Mouse (Mus musculus) spleen, postnatal 4 days (tissue): ENCODE measurements around the gene Gabrb1.
"Not testable (repeated sequence)": the region's sequence is repeated elsewhere in the genome, so short reads cannot be mapped to it uniquely, and the experiment has no call there.

Experiments used
- DNase-seq, 2 experiments: peaks; one replicate each; pipeline ENCODE4 v3.0.0; 2022; ENCODE audit warnings: low spot score in 2 of 2

Gene Gabrb1

DNA sequence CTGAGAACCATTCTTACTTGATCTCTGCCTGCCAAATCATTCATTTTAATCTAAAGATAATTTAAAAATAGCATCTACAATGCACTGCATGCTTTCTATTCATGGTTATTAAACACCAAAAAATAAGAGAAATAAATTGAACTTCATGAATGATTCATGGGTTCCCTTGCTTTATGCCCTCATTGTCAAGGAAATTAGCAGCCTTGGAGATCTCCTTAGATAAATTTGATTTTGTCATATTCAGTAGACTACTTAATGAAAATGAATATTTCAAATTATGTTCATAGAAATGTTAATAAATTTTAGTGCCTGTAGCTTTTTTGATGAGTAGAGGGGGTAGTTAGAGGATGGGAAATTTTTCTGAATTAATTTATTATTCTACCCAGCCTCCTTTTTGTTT is 379.0 kb downstream of the Gabrb1 start:
- DNase-seq: no peak

DNA sequence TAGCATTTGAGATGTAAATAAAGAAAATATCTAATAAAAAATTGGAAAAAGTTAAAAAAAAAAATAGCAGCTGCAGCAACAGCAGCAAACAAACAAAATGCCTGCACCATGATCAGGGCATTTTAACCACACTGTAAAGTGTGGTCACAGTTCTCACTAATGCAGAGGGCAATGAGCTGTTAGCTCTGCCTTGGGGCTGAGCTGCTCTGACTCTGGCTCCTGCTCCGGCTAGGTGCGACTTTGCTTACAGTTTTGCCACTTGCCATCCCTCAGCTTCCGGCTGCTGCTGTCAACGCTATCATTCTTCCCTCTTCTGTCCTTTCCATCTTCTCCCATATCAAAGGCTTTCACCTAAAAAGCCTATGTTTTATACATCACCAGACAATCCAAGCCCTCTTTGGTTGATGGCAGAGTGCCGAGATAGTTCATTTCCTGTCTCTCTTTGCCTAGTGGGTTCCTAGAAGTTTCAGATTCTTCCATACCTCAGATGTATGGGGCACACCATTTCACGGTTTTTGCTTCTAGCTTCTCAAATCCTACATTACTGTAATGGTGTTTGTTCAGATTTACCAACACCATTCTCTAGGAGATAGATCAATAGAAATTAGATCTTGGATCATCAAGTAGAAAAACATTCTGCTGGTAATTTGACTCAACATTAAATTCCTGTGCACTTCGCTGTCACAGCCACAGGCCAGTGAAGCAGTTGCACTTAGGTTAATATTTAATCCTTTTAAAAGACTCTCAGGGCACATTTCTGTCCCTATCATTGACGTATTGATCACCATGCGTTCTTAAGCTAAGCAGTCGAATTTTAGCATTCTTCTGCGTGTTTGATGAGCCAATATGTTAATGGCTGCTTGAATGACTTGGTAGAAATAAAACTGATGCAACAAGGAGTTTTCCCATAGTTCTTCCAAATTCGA is 385.6 kb downstream of the Gabrb1 start:
- no peak for DNase-seq

DNA sequence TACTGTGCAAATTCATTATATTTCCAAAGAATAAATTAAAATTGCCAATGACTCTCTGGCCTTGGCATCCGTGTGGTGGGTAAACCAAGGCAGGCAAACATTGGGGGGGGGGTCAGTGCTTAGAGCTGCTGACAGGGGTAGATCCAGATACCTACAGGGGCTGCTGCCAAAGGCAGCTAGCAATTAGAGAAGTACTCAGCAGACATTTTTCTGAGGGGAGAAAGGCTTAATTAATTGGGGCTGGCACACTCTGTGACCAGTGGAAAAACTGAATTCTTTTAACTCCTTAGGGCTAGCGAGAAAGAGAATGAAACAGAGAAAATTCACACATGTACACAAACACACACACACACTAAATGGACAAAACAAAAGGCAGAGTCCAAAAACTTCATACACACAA is 388.3 kb downstream of the Gabrb1 start:
- DNase-seq: no peak

DNA sequence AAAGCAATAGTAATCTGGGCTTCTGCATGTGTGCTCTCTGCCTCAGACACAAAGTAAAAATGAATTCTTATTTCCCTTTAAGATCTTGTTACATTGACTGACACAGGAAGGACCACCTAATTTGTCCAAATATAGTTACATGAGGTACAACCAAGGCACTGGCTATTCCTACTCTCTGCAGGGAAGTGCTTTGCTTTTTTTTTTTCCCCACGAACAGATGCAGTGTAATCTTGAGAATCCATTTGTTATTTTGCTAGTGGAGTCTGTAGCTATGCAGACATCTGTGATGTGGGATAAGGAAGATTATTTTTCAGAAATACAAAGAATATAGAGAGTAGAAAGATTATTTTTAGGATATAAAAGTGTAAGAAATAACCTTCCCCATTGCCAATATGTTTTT is 406.2 kb downstream of the Gabrb1 start:
- DNase-seq: no peak

DNA sequence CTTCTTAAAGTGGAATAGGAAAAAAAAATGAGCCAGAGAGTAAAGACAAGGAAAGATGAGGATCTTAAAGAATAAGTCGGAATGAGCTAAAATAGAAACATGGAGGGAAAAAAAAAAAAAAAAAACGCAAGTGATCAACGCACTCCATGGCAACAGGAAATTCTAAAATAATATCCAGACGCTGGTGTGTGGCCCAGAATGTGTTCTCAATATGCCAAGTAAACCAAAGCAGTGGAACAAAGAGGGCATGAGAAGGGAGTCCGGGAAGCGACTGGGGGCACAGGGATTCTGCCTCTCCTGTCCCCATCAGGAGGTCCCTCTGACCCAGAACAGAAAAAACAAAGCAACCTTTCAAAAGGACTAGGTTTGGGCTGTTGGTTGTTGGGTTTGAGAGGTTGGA is 410.9 kb downstream of the Gabrb1 start:
- DNase-seq: no peak

DNA sequence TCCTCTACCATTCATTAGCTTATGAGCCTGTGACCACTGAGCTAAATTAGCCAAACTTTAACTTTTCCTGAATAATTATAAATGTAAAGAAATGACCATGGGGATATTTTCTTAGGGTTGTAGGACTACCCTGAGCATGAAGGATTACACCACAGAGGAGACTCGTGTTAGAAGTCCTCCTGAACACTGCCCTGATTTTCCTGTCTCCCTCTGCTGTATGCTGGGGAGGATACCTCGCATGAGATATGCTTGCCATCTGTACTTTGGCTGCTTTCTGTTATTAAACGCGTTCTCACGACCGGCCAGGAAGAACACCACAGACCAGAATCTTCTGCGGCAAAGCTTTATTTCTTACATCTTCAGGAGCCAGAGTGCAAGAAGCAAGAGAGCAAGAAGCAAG is 411.5 kb downstream of the Gabrb1 start:
- DNase-seq: not testable (repeated sequence)

DNA sequence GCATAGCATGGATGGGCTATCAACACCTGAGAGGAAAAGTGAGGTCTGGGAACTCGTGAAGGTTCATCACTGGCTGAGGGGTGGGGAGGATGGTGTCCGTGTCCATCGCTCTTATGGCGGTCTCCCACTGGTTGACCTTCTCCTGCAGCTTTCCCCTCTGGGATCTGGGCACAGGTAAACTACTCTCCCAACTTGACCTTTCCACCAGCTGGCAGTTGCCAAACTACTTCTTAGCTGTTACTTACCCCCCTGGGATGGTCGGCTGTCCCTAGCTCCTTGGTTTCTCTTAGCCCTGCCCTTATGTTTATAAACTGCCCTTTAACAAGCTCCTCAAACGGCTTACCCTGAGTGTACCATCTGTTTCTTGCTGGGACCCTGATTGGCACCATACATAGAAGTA is 418.9 kb downstream of the Gabrb1 start:
- no peak for DNase-seq

DNA sequence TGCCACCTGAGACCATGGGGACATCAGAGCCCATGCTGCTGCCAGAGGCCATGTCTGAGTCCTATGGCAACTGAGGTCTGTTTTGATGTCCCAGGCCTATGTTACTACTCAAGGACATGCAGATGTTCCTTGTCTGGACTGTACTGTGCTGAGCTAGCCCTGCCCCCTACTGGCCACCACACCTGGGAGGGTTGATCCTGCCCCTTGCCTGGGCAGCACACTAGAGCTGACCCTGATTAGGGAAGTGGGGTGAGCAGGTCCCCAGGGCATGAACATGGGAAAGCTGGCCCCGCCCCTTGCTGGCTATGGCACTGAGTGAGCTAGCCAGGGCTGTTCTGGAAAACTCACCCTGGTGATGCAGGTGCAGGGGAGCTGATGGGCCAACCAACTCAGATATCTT is 428.6 kb downstream of the Gabrb1 start:
- no peak for DNase-seq

DNA sequence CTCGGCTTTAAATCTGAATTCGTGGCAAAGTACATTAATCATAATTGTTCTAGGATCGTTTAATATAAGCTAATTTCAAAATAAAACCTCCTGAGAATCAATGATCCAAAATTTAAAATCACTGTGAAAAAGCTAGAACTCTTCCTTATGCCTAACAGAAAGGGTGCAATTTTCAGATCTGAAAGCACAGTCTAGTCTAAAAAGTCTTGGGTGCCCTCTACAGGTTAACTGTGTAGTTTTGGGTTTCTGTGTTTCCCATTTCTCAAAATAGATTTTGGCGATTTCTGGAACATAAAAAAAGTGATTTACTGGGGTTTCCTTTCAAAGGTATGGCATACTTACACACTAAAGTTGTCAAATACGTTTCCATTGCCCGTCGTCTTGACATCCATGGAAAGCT is 436.7 kb downstream of the Gabrb1 start:
- DNase-seq: no peak

DNA sequence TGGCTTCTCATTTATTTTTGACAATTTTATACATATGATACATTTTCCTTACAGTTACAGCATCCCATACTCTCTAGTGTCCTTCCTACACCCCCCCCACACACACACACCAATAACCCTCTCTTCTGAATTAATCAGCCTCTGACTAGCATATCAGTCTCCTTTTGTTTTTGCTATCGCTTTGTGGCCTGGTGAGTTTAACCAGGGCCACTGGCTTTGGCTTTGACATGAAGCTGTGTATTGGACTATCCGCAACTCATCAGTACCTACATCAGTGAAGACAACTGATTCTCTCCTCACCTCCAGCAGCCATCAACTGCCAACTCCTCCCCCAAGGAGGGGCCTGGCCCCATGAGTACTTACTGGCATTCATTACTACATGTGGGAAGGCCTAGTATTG is 437.1 kb downstream of the Gabrb1 start:
- DNase-seq: no peak

DNA sequence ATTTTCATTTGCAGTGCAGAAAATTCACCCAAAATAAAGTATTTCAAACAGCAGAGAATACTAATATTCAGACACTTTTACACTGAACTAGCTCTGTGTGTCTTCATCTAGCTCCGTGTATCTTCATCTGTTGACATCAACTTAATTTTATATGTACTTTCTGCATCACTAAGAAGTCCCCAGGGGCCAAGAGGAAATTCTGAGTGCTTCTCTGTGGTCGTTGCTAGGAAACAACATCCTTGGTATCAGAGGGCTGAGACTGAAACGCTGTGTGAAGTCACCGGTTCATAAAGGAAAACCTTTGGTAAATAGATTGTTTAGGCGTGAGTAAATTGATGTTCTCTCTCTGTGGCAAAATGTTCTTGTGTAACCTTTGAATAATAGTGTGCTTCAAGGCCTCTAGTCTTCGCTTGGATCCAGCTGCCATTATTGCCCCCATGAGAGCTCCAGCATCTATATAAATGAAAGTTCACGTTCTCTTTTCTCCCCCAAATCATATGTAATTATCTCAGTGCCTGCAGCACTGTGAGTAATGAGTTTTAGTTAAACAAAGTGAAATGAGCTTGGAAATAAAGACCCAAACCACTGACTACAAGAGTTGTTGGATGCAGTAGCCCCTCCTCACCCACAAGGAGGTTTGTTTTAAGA is 446.5 kb downstream of the Gabrb1 start:
- no peak for DNase-seq

DNA sequence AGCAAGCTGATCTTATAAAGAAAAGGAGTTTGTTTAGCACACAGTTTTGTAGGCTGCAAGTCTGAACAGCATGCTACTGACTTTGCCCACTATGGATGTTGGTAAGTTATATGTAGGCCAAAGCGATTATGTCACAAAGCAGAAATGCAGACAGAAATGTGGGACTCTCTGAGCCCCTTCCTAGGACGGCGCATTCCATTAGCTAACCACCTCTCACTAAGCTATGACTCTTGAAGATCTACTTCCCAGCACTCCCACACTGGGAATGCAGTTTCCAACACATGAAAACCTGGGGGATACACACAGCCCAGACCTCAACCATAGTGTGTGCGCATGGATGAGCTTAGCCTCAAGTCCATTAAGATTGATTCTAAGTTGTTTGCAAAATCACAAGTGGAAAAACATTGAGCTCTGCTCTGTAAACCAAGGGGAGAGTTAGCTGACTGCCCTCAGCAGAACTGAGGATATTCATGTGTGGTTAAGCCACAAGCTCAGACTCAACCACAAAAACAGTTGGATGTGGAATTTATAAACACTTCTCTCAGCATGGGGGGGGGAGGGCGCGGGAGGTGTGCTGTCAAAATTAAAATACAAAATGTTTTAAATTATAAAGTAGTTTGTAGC is 464.6 kb downstream of the Gabrb1 start:
- no peak for DNase-seq

DNA sequence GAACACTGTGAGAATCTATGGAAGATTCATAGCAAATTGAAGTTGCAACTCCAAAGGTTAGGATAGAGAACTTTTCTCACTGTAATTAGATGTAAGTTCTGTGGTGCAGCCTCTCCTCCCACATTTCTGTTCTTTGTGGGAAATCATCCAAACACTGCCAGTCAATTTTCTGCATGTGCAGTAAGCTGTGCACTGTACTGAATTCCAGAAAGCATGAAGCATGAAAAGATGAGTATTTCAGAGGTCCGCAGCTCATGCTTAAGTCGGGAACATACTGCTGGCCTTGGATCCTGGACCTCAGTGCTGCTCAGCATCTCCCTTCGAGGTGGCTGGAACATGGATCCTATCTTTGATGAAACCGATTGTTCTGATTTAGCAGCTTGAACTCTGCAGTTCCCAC is 468.8 kb downstream of the Gabrb1 start:
- DNase-seq: no peak

DNA sequence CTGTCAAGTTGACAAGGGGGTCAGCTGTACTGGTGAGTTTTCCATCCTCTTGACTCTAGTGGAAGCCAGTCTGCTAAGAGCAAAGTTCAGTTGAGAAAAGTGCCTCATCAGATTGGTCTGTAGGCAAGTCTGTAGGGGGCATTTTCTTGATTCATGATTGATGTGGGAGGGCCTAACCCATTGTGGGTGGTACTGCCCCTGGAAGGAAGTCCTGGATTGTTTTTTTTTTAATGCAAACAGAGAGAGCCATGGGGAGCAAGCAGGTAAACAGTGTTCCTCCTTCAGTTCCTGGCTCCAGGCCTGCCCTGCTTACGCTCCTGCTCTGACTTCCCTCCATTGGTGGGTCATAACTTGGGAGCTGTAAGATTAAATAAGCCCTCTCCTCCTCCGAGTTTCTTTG is 476.0 kb downstream of the Gabrb1 start:
- no peak for DNase-seq

DNA sequence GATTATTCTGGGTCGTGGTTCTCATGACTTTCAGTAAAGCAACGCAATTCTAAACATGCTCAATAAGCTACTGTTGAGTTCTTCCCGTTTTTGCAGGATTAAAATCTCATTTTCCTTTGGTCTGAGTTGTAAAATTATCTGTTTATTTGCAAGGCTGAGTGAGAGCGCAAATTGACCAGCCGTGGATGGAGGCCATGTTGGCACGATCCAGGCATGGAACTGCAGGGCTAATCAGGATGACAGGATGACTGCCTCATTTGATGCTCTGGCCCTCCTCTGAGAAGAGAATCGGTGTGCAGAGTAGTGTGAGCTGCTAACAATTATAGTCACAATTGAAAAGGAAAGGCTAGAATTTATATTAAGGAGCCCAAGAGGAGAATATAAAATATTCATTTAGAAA is 480.3 kb downstream of the Gabrb1 start:
- peak in 1 of 2 experiments; percentile 38 for DNase-seq

DNA sequence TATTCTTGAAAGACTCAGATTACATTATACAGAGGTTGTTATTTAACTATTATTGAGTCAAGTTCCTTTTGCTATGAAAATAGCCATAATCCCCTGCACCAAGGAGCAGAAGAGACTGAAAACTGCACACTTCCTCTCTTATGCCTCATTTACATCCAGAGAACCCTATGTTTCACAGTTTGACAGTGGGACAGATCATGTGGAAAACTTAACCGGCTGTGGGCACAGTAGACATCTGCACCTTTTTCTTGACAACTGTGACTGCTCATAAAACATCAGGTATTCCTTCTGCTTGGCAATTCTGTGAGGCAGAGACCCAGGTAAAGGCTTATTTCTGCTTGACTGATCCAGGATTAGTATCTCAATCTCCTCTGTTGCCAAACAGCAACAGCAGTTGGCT is 481.7 kb downstream of the Gabrb1 start:
- DNase-seq: peak in 1 of 2 experiments; percentile 17

DNA sequence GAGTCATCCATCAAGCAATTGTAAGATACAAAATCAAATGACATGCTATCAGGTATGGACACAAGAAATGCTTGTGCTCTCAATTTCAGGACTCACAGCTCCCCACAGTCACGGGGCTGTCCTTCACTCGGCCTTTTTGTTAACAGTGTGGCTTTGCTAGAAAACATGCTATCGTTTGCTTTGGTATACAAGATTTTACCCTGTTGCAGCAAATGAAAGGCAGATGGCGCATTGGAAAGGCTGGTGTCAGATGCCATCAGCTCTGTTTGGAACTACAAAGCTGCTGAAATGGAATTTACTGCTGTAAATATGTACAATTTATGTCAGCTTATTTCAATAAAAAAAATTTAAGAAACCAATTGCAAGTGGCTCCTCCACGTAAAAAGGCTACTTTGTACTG is 490.8 kb downstream of the Gabrb1 start:
- no peak for DNase-seq

DNA sequence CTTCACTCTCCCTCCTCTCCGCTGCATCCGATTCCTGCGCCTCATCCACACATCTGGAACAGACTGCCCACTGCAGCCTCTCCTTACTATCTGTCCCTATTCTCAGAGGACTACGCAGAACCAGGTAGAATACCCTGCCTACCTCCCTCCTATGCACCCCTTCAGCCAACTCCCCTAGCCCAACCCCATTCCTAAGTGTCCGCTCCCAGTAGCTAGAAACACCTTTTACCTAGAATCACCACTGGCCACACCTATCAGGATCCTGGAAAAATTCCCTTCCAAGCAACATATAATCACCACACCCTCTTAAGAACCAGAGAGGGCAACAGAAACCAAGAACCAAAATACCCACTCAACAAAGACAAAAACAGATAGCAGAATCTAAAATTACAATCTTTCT is 493.0 kb downstream of the Gabrb1 start:
- DNase-seq: no peak

DNA sequence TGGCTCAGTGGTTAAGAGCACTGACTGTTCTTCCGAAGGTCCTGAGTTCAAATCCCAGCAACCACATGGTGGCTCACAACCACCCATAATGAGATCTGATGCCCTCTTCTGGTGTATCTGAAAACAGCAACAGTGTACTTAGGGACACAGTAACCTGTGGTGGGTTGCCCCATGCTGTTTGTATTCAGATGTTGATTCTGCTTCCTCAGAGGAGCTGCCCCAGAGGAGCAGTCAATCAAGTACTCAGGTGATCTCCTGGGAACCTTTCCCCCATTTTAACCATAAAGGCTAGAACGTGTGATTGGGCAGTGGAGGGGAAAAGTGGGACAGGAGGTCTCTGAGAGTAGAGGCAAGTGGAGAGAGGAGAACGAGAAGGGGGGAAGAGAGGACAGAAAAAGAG is 497.8 kb downstream of the Gabrb1 start:
- DNase-seq: not testable (repeated sequence)

DNA sequence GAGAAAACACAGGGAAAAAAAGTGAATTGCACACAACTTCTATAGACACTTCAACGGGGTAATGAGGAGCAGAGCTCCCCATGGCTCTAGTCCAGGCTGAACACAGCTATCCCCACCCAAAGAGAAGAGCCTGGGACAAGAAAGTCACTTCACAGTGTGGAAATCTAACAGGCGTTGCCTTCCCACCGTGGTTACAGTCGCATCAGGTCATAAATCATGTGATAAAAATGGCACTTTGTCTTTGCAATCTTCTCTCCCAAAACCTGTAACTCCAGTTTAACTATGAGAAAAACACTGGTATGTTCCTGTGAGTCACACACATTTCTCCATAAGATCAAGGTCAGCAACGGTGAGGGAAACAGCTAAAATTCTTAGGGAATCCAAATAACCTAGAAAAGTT is 498.7 kb downstream of the Gabrb1 start:
- DNase-seq: peak in 1 of 2 experiments; percentile 30

DNA sequence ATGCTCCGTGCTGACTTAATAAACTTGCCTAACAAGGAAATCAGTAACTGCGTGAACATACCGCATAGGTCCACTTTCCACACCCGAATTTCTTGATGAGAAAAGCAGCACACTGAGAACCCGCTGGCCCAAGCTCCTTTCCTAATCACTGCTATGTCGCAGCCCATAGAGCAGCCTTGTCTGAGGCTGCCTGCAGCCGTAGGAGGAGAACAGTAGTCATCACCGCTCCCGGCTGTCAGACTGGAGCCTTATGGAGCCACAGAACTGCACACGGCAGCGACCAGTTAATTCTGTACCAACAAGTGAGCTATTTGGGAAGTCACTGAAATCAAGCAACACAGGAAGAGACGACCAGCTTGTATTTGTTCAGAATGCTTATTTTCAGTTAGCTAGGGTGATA is 500.8 kb downstream of the Gabrb1 start:
- peak in 1 of 2 experiments; percentile 46 for DNase-seq

DNA sequence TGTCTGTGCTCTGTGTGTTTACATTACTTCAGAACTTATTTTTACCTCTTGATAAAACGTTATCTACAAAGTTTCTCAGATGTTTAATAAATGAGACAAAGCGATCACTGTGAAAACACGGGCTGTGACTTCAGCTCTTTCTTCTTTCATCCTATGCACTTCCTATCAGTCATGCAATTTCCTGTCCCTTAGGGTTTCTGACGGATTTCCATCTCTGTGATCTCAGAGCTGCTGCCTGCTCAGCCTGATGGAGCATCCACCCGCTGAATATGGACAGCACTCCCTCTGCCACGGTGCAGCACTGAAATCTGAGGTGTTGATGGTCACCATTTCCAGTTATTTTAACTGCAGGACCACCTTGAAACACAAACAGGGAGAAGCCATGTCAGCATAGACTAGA is 501.6 kb downstream of the Gabrb1 start:
- peak in 1 of 2 experiments; percentile 39 for DNase-seq
